Mouse (Mus musculus): ENCODE measurements around the gene Avp.
A peak's percentile ranks its signal among the peaks of the same experiment; 100 is the strongest.

Gene Avp

GRCm38 (mm10) chr2:130569926-130570325, 12.4 kb downstream of the Avp start:
- no peak for DNase-seq

GRCm38 (mm10) chr2:130568921-130569320, 13.4 kb downstream of the Avp start:
- DNase-seq: no peak

- DNase-seq: no peak
These were observed 17.4 kb downstream of the Avp start for GRCm38 (mm10) chr2:130564983-130565382.

GRCm38 (mm10) chr2:130564063-130564462, 18.3 kb downstream of the Avp start:
- peak; percentile 27 for DNase-seq

GRCm38 (mm10) chr2:130563212-130564055, 18.9 kb downstream of the Avp start, which contains the start of gene Mrps26:
Gene Mrps26 (plus strand): TSS chr2:130563742.
- peak; percentile 97 for DNase-seq

GRCm38 (mm10) chr2:130558015-130558414, 24.3 kb downstream of the Avp start:
- DNase-seq: no peak

GRCm38 (mm10) chr2:130557462-130557861, 24.9 kb downstream of the Avp start:
- DNase-seq: no peak

GRCm38 (mm10) chr2:130556292-130556691, 26.1 kb downstream of the Avp start:
- DNase-seq: no peak

GRCm38 (mm10) chr2:130554841-130555240, 27.5 kb downstream of the Avp start:
- DNase-seq: no peak

GRCm38 (mm10) chr2:130546957-130547356, 35.4 kb downstream of the Avp start:
- DNase-seq: no peak

- DNase-seq: no peak
These were observed 42.1 kb downstream of the Avp start for GRCm38 (mm10) chr2:130540266-130540665.

- no peak for DNase-seq
These were observed 43.3 kb downstream of the Avp start for GRCm38 (mm10) chr2:130538876-130539546.

- DNase-seq: no peak
These were observed 45.5 kb downstream of the Avp start for GRCm38 (mm10) chr2:130536890-130537289.

- DNase-seq: no peak
These were observed 47.3 kb downstream of the Avp start for GRCm38 (mm10) chr2:130535017-130535416.

GRCm38 (mm10) chr2:130532201-130532600, 50.2 kb downstream of the Avp start:
- DNase-seq: no peak
